Mouse (Mus musculus) spleen, adult 10 weeks (tissue): Measurements from ENCODE around the gene Olfr906. TPM values are rescaled to one million over a fixed set of nuclear protein-coding genes. Genes with fewer than 3 reads are reported as not detected.

Experiments
- polyA plus RNA-seq: library from polyadenylated mRNA; stranded (reverse); fragments of 350-450 nt; fragmentation: Illumina TruSeq; extraction: RNeasy Lipid Tissue Mini Kit (QIAGEN cat#74804); gene quantifications from one replicate; pipeline ENCODE4 v1.2.3, GENCODE M21; 2015; ENCODE audit warnings: low replicate concordance; ENCODE audit not compliant: insufficient read depth

The Olfr906 gene
- not detected for polyA plus RNA-seq

GRCm38 (mm10) chr9:38486785-38487184, at the start of gene Olfr906:
Olfr906 (plus strand) TSS chr9:38487085.

GRCm38 (mm10) chr9:38447352-38447751, 39.5 kb upstream of the Olfr906 start, which contains the start of gene Olfr902:
Olfr902 (plus strand) TSS chr9:38447652.

GRCm38 (mm10) chr9:38462844-38463243, 24.0 kb upstream of the Olfr906 start, which contains the start of gene Olfr904:
Olfr904 (plus strand) TSS chr9:38463144.

GRCm38 (mm10) chr9:38470807-38471206, 16.1 kb upstream of the Olfr906 start, which contains the start of gene Olfr905:
Olfr905 (plus strand) TSS chr9:38471107.

GRCm38 (mm10) chr9:38495501-38495900, 8.6 kb downstream of the Olfr906 start, which contains the start of gene Olfr907:
Olfr907 (plus strand) TSS chr9:38495801.

GRCm38 (mm10) chr9:38521280-38521679, 34.4 kb downstream of the Olfr906 start, which contains the start of gene Olfr911-ps1:
Olfr911-ps1 (plus strand) TSS chr9:38521580.

GRCm38 (mm10) chr9:38537549-38537948, 50.7 kb downstream of the Olfr906 start, which contains the start of gene Olfr910:
Olfr910 (plus strand) TSS chr9:38537849.

Other genes with a start within 250 kb of the Olfr906 start
- gene Olfr143, start 234.3 kb upstream of the Olfr906 start, polyA plus RNA-seq: not detected
- not detected for gene Olfr895, start 219.2 kb upstream of the Olfr906 start, polyA plus RNA-seq
- not detected for gene Olfr896-ps1, start 196.0 kb upstream of the Olfr906 start, polyA plus RNA-seq
- not detected for gene Olfr25, start 158.0 kb upstream of the Olfr906 start, polyA plus RNA-seq
- gene Olfr898, start 138.7 kb upstream of the Olfr906 start, polyA plus RNA-seq: not detected
- gene Olfr250, start 120.2 kb upstream of the Olfr906 start, polyA plus RNA-seq: not detected
- gene Olfr251, start 110.0 kb upstream of the Olfr906 start, polyA plus RNA-seq: not detected
- not detected for gene Olfr147, start 85.4 kb upstream of the Olfr906 start, polyA plus RNA-seq
- not detected for gene Olfr901, start 57.6 kb upstream of the Olfr906 start, polyA plus RNA-seq
- gene Olfr902, start 39.4 kb upstream of the Olfr906 start, polyA plus RNA-seq: not detected
- gene Olfr904, start 23.9 kb upstream of the Olfr906 start, polyA plus RNA-seq: not detected
- gene Olfr905, start 16.0 kb upstream of the Olfr906 start, polyA plus RNA-seq: not detected
- gene Olfr907, start 8.7 kb downstream of the Olfr906 start, polyA plus RNA-seq: not detected
- not detected for gene Olfr911-ps1, start 34.5 kb downstream of the Olfr906 start, polyA plus RNA-seq
- not detected for gene Olfr910, start 50.8 kb downstream of the Olfr906 start, polyA plus RNA-seq
- not detected for gene Olfr912, start 93.1 kb downstream of the Olfr906 start, polyA plus RNA-seq
- not detected for gene Olfr913, start 105.7 kb downstream of the Olfr906 start, polyA plus RNA-seq
- not detected for gene Olfr914, start 118.0 kb downstream of the Olfr906 start, polyA plus RNA-seq
- not detected for gene Olfr916, start 172.8 kb downstream of the Olfr906 start, polyA plus RNA-seq
- not detected for gene Olfr917, start 178.8 kb downstream of the Olfr906 start, polyA plus RNA-seq
- not detected for gene Olfr918, start 187.5 kb downstream of the Olfr906 start, polyA plus RNA-seq
- gene Olfr919, start 216.6 kb downstream of the Olfr906 start, polyA plus RNA-seq: not detected
- 43.1 TPM for gene Vwa5a, start 231.2 kb downstream of the Olfr906 start, polyA plus RNA-seq